Mouse (Mus musculus) gastrocnemius, postnatal 25 days (tissue): Measurements from ENCODE around the gene Bcar1. TPM values are rescaled to one million over a fixed set of nuclear protein-coding genes. Genes with fewer than 3 reads are reported as not detected.

Source experiments
- DNase-seq: peaks from one replicate; pipeline ENCODE4 v3.0.0; 2022
- long read RNA-seq, 2 experiments: library from polyadenylated mRNA; stranded (forward); transcript quantifications; one replicate each; pipeline ENCODE4 v2.0.0; 2021
- total RNA-seq, 2 experiments: library from RNA; stranded (reverse); gene quantifications; 1 replicate in 1 of 2; 2 replicates in 1 of 2; pipeline ENCODE4 v1.2.3; 2021

Gene Bcar1
- total RNA-seq, result 1 to 10 TPM; 8.7 to 9.7 TPM
- long read RNA-seq, experiment 1, partial matches to known transcripts, result 0 of 4 reads
- long read RNA-seq, experiment 1, other reads (novel, unspliced or antisense), result 1 of 4 reads
- long read RNA-seq, experiment 2, transcript Bcar1-201 (7 exons, 3,142 nt), result major isoform, 8 of 17 reads
- long read RNA-seq, experiment 2, partial matches to known transcripts, result 4 of 17 reads
- long read RNA-seq, experiment 2, other reads (novel, unspliced or antisense), result 1 of 17 reads

DNA sequence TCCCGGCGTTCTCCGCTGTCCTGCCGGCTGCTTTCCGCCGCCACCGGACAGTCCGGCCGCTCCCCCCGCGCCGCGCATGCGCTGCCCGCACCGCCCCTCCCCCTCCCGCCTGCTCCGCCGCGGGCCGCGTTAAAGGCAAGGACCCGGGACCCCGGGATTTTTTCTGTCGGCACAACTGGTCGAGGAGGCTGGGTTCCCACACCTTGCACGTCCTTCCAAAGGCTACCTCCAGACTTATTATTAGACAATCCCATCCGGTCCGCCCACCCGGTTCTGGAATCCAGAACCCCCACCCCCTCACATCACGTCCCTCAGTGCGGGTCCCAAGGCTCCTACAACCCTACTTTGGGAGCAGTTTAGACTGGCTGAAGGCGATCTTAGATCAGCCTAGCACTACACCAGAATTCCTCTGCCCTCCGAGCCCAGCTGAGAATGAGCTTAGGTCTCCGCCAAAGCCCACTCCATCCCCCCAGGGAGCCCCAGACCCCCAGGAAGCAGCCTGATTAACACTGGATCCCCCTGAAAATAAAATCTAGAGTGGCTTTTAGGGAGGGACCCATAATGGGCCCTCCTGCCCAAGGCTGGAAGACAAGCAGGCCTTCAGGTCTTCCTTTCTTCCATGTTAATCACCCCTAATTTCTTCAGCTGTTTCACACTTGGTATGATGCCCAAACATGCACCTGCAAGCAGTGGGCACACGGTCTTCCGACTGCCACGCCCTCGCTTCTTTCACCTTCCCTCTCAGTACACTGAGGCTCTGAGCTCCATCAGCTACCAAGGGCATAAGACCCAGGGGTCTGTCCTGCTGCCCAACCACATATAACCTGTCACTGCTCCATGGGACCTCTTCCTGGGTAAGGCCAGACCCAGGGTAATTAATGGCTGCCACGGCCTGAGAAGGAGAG, at the start of gene Bcar1:
TSS of gene Bcar1 (minus strand) at position 18 of the 905 bp plus-strand sequence.
- peak; percentile 82 for DNase-seq

DNA sequence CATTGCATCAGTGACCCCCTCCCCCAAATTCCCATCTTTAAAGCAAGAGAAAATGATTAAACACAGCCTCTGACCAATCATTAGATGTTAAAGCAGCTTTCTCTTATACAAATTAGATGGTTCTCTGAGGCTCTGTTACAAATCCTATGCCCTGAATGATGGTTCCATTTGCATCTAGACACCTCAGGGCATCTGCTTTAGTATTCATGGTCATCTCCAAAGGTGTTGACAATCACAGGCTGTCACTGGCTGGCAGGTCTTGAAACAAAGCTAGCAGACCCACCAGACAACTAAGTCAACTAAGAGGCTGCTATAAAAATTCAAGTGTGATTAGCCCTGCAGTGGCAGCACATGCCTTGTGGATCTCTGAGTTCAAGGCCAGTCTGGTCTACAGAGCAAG, 46.0 kb upstream of the Bcar1 start:
- no peak for DNase-seq

DNA sequence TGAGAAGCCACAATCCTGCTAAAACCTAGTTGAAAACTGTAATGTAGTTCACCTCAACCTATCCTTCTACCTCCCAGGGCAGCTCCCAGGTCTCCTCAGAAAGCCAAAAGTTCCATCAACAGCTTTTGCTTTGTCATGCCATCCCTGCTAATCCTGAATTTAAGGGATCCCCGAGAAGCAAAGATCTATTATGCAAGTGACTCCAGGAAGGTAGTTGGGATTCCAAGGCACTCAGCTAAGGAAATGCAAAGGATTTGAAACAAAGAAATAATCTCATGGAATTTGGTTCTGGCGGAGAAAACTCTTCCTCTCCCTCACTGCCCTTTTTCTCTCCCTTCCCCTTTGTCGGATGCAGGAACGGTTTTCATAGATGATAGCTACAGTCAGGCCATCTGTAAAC, 45.6 kb upstream of the Bcar1 start:
- DNase-seq, result no peak

DNA sequence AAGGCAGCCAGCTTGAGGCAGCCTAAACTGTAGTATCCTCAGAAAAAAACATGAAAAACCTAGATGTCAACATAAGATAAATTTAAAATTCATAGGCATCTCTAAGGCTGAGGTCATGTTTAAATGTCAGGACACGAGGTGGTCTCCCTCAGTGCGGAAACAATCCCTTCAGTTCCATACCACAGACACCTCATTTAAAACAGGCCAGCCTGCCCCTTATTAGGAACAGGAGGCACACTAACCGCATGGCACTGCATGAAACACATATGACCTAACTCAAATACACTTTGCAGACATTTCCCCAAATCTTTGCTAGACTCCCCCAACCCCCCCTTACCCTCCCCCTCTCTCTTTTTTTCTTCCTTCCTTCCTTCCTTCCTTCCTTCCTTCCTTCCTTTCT, 44.9 kb upstream of the Bcar1 start:
- no peak for DNase-seq

DNA sequence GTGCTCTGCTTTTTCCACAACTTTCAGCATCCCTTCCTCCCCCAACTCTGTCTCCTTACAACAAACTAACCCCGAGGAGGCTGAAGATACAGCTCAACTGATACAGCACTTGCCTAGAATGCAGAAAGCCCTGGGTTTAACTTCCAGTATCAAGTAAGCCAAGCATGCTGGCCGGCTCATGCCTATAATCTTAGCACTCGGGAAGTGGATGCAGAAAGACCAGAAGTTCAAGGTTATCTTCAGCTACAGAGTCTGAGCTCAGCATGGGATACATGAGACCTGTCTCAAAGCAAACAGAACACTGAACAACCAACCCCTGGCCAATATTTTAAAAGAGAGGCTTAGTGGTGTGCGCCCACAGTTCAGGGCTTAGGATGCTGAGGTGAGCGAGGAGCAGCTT, 44.5 kb upstream of the Bcar1 start:
- DNase-seq, result no peak

DNA sequence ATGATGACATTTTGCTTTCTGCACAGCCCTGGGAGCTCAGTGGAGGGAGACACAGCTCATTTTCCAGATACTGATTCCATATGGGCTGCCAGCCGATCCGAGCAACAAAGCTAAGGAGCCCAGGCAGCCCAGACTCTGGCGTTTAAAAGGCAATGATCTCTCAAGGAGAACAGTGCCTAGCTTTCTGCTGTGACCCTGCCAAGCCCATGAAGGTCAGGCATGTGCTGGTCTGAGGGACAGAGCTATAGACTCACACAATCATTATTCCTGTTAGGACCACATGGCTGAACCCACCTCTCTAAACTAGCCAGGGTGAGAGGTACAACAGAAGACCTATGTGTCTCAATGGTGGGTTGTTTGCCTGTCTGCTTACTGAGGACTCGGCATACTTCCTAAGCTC, 44.1 kb upstream of the Bcar1 start:
- DNase-seq, result no peak

DNA sequence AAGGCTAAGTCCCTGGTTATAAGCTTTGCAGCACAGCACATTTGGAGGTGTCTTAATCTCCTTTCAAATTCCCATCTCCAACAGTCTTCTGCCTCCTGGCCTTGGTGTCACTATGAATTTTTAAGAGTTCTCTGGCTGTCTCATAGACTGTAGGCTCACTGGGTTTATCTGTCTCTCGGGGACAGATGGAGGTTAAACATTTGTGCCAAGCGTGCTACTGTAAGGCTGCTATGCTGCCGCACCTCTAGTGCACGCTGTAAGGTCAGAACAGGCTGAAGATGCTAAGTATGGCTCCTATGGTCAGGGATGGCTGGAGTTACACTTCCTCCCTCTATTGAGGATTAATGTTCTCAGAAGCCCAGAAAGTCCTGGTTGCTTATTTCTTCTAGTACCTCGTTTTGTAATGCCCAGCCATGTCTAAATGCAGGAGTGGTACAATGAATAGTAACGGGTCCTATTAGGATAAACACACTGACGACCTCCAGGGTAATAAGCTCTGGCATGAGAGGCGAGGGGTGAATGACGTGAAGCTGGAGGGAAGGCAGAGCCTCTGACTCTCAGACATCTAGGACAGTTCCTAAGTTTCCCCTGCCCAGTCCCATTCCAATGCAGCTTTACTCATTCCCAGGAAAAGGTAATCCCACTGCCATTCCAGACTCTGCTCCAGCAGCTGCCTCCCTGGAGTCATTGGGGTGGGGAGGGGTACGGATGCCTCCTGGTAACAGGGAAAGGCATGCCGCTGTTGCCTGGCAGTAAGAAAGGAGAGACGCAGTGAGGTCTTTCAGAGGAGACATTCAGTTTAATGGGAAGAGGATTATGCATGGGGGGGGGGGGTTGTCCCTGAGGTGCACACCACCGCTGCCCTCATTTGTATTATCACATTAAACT, 43.3 kb upstream of the Bcar1 start:
- no peak for DNase-seq

DNA sequence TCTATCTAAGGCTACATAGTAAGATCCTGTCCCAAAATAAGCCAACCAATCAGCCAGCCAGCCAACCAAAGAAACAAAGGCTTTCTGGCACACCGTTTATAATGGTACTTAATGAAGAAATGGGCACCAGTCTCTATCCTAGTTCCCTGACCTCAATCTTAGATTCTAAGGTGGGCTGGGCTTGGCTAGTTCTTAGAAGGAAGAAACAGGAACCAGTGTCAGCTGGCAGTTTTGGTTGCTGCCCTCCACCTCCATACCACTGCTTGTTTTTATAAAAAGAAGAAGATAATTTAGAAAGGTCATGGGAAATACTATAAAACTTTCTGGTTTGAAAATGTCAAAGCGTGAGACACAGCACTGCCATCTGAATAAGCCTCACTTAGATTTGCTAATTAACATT, 42.5 kb upstream of the Bcar1 start:
- DNase-seq, result no peak

DNA sequence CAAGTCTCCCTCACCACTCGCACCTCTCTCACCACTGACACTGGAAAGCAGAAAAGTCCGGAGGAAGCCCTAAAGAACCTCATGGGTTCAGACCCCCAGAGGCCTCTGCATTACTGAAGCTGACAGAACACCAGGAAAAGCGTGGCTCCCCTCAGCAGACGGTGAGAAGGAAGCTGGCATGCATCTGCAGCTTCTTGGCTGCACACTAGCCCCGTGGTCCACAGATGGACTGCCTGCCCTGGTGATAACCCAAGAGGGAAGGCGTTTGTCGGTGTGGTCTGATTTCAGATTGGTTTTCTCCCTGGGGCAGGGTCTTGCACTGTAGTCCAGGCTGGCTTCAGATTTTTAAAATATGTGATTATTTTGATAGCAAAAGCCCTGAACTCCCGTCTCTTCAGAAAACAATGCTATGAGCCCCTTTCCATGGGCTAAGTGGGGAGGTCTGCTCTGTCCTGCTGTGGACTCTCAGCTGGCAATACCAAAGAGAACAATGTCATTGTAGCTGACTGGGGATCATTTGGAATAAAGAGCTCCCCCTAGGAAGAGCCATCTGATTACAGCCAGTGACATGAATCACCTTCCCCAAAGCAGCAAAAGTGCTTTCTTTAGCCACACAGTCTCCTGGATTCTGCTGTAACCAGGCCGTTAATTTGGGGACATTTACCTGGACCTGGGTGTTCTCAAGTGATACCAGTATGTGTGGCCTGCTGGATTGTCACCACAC, 39.2 kb upstream of the Bcar1 start:
- DNase-seq, result no peak

DNA sequence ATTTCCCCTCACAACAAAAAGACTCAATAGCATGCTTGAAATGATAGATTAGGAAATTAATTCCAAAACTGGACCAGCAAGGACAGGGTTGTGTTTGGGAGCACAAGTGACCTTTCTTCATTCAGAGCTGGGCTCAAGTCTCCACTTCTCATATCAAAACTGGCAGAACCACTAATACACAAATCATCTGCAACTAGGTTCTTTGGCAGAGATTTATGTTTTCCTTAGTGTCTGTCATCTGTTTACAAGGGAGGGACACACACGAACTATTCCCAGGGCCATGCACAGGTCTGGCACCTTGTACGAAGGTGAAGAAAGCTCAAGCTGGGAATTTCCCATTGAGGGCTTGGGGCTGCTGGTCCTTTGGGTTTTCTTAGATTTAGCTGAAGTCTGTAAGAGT, 38.6 kb upstream of the Bcar1 start:
- no peak for DNase-seq

DNA sequence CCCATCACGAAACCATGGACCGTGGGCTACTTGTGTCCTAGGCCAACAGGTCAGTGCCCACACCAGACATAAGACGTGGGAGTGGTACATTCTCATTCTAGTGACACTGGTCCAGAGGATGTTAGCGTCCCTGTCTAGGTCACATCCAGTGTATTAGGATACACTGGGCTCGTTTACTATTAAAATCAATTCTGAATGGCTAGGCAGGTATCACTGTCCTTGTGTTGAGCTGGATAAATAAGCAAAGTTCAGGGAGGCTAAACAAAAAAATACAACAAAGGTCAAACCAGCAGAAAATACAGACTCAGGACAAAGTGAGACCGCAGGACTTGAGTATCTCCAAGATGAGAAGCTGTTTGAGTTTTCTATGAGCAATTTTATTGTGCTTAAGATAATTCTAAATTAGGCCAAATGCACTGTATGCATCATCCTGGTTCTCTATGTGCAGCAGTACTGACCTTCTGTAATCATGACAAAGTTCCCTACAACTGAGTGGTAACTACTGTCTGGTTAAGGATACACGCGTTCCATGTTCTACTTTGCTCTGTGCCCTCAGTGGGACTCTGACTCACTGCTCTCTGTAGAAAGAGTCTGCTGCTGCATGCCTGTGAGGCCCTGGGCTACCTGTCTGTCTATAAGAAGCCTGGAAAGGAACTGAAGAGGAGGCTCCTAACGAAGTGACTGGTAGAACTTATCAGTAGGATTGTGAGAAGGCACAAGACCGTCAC, 37.3 kb upstream of the Bcar1 start:
- no peak for DNase-seq

DNA sequence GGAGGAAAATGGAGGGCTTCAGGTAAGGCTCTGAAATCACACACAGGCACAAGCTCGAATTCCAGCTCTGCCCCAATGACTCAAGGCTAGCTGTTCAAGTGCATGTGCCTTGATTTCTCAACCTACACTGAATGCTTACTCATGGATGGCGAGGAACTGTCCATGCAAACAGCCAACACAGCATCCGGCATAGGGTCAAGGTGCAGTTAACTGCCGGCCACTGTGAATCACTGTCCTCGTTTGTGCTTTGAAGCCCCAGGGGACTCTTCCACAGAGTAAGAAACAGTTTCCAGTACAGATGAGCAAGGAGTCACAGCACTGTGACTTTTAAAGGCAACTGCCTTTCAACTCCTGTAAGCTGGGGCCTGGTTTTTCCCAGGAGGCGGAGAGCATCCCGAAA, 36.1 kb upstream of the Bcar1 start:
- DNase-seq, result no peak

DNA sequence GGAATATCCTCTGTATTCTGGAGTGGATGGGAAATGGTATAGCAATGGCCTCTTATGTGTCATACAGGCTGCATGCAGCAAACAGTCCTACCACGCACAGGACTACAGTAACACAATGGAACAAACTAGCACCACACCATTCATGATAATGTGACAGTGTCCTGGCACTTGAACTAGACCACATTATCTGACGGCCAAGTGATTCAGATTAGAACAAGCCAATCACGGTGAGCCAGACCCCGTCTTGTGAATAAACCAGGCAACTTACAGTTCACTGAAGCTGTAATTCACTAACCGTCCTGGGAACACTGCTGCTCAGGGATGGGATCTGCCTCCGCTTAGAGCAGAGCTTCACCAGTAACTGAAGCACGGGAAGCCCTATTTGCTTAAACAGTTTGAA, 35.2 kb upstream of the Bcar1 start:
- DNase-seq, result no peak

DNA sequence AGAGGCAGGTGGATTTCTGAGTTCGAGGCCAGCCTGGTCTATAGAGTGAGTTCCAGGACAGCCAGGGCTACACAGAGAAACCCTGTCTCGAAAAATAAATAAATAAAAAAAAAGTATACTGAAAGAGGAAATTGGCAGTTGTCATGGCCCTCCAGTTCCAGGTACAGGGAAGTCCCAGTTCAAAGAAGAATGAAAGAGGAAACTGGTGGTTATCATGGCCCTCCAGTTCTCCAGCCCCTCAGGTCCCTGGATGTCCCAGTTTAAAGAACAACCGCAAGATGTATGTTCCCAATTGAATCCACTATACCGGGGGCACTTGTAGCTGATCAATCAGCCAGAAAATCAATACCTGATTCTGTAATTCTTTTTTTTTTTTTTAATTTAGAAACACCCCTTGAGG, 32.9 kb upstream of the Bcar1 start:
- no peak for DNase-seq

DNA sequence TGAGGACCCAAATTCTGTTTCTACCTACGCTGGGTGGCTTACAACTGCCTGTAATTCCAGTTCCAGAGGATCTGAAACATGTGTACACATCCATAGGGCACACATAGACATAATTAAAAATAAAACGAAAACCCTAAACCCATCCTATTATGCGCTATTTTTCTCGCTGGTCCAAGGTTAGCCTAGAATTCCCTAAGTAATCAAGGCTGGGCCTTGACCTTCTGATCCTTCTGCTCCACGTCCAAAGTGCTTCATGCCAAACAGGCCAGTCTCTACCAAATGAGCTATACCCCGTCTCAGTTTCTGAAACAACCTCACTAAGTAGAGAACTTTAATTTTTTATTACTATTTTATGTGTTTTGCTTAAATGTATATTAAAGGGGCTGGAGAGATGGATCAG, 32.2 kb upstream of the Bcar1 start:
- DNase-seq, result no peak

DNA sequence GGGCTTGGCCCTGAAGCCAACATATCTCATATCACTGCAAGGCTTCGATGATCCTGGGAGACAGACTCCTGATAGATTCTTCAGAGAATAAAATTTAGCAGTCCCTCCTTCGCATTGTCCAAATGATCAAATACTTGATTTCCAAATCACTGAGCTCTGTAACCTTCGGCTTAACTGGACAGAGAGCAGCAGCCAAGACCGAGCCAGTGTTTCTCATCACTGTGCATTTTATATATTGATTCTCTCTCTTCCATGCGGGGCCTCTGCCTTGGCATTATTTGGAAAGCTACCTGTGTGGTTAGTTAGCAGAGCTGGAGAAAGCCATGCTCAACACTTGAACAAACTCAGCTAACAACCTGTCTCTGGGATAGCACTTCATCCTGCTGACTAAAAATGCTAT, 29.9 kb upstream of the Bcar1 start:
- no peak for DNase-seq

DNA sequence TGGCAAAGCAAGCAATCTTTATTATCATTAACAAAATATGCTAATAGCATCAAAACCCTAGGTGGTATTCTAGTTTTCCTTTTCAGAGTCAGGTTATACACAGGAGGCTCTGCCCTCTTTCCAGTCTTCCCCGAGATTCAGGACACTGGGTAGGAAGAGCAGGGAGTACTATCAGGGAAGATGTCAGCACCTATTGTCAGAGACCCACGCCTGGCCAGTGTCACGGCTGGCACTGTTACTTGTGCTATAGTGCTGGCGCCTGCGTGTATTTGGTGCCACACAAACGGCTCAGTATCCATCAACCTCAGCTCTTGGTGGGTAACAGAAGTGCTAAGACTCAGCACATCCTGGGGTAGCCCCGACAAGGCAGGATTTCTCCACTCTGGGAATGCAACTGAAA, 29.4 kb upstream of the Bcar1 start:
- DNase-seq, result no peak

DNA sequence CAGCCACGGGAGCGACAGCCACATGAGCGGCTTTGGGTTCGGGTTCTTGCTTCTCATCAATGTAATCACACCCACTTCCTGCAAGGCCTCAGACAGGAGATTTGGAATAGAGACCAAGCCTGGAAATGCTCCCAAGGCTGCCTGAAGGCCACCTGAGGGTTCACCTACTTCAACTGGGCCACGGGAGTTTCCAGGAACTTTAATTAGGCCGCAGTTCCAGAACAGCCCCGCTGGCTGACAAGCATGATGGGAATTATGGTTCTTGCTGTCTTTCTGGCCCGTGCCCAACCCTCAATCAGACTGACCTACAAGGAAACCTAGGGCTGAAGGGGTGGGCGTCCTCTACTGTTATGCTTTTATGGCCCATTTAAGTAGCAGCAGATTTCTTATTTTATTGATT, 28.5 kb upstream of the Bcar1 start:
- DNase-seq, result no peak

DNA sequence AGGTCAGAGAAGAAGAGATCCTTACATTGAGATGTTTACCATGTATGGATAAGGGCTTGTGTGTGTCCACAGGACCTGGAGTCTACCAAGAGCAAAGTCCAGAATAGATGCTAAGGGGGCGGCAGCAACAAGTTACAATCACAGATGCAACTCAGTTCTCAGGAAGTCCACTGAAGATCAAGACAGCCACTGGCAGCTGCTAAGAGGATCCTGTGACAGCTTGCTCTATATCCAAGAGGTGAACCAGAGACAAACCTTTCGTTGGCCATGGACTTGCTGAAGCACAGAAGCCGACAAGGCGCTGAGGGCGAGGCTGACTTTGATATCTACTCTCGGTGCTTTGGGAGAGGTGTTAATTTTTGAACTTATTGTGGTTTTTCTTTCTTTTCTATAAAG, 28.0 kb upstream of the Bcar1 start:
- no peak for DNase-seq

DNA sequence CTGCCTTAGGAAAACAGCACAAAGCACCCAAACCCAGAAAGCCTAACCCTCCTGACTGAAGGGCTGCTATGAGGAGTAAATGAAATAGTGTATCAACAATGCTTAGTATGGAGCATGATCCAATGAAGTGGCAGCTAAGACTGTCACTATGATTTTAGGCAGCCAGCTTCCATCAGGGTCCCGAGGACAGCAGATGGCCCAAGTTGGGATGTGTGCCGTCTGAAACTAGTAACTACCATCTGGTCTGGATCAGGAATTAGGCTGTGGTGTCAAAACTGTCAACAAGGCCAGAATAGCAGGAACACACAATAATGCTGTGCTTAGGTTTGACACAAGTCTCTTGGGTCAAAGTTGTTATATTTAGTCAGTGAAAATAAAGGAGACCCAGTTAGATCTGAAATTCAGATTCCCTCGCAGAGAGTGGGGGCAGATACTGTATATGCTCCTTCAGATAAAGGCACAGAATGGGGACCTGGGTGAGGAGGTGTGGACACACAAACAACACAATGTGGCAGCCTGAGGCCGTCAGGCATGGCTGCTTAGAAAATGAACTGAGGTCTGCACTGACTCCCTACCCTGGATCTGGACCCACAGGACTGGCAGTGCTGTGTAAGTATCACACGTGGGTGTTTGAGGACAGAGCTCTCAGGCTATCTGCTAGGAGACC, 27.5 kb upstream of the Bcar1 start:
- no peak for DNase-seq
